Mouse (Mus musculus) limb, embryonic 14.5 days (tissue): Measurements from ENCODE around the gene Adamts3. TPM values are rescaled to one million over a fixed set of nuclear protein-coding genes. Genes with fewer than 3 reads are reported as not detected.

ENCODE experiments used
- ATAC-seq: fragments of 200-750 bp; cut with Nextera tagmentation; 2 replicates; pipeline ENCODE4 v1.8.0; 2017; ENCODE audit warnings: low read depth, moderate number of reproducible peaks, moderate TSS enrichment; ENCODE audit not compliant: low FRiP score
- DNase-seq: peaks from one replicate; pipeline ENCODE4 v3.0.0-alpha.2; 2015; ENCODE audit warnings: low spot score
- H3K27ac ChIP-seq: fragments of 300-500 bp; sonication (generic); replicated peaks from 2 replicates; pipeline ENCODE4 v1.5.1; 2014; ENCODE audit warnings: low read depth, mild to moderate bottlenecking, low read length, moderate library complexity, mixed read lengths
- H3K27me3 ChIP-seq: fragments of 300-500 bp; sonication (generic); 2 replicates; pipeline ENCODE4 v1.6.1; 2014; ENCODE audit warnings: low read length, mixed read lengths; ENCODE audit not compliant: control insufficient read depth, insufficient read depth
- H3K36me3 ChIP-seq: fragments of 300-500 bp; sonication (generic); 2 replicates; pipeline ENCODE4 v1.6.1; 2014; ENCODE audit warnings: mild to moderate bottlenecking, low read length, moderate library complexity, mixed read lengths; ENCODE audit not compliant: control insufficient read depth, insufficient read depth
- H3K4me1 ChIP-seq: fragments of 300-500 bp; sonication (generic); 2 replicates; pipeline ENCODE4 v1.6.1; 2014; ENCODE audit warnings: antibody characterized with exemption, low read length, mixed read lengths; ENCODE audit not compliant: control insufficient read depth, insufficient read depth
- H3K4me2 ChIP-seq: fragments of 300-500 bp; sonication (generic); replicated peaks from 2 replicates; pipeline ENCODE4 v1.6.1; 2014; ENCODE audit warnings: low read depth, mild to moderate bottlenecking, low read length, moderate library complexity; ENCODE audit not compliant: severe bottlenecking
- H3K4me3 ChIP-seq: fragments of 300-500 bp; sonication (generic); replicated peaks from 2 replicates; pipeline ENCODE4 v1.5.1; 2014; ENCODE audit warnings: low read length
- H3K9ac ChIP-seq: fragments of 300-500 bp; sonication (generic); 2 replicates; pipeline ENCODE4 v1.6.1; 2014; ENCODE audit warnings: mild to moderate bottlenecking, low read depth, low read length, moderate library complexity; ENCODE audit not compliant: severe bottlenecking
- H3K9me3 ChIP-seq: fragments of 300-500 bp; sonication (generic); 2 replicates; pipeline ENCODE4 v1.6.1; 2016; ENCODE audit warnings: low read length; ENCODE audit not compliant: control insufficient read depth
- POLR2A ChIP-seq: fragments of 200-500 bp; IDR thresholded peaks from 2 replicates; pipeline ENCODE4 v1.8.0; 2012; ENCODE audit warnings: inconsistent platforms, mild to moderate bottlenecking, moderate library complexity, borderline replicate concordance; ENCODE audit not compliant: insufficient read depth, insufficient read length; ENCODE audit errors: extremely low read depth
- WGBS: fragments of 180-500 bp; shearing (Covaris S2); extraction: QIAGEN DNeasy Blood & Tissue Kit; methylation state at CpG from one replicate; pipeline ENCODE4 v1.1.7; 2014; 5-methylcytosine and 5-hydroxymethylcytosine counted together
- polyA plus RNA-seq, 2 experiments: library from polyadenylated mRNA; depleted of rRNA in 1 of 2; stranded (reverse) in 1 of 2; unstranded in 1 of 2; fragments of >200 nt; fragmentation: Nextera tagmentation in 1 of 2; extraction: Ambion mirVana in 1 of 2; gene quantifications; 2 replicates each; pipeline versions ENCODE4 v1.2.1 to v1.2.3; 2012 to 2014

Adamts3 gene
- polyA plus RNA-seq, 2 experiments = 9.5 to 13.0 TPM

- WGBS = 84% methylated on average over 5 of the region's 5 CpGs
- ATAC-seq (no peak), DNase-seq (no peak)
These were observed 98.5 kb downstream of the Adamts3 start for GRCm38 (mm10) chr5:89784635-89785034.

GRCm38 (mm10) chr5:89779823-89780222 lies 103.3 kb downstream of the Adamts3 start:
- no peak overlapping the region for H3K9ac ChIP-seq
- no peaks in the 10 kb centered on the region for H3K36me3 ChIP-seq
- H3K27ac ChIP-seq = no peak overlapping the region
- WGBS = 77% methylated on average over 2 of the region's 2 CpGs
- H3K9me3 ChIP-seq = no peaks in the 10 kb centered on the region
- DNase-seq (no peak), ATAC-seq (no peak)
- no peaks in the 10 kb centered on the region for H3K4me1 ChIP-seq
- no peak overlapping the region for H3K4me2 ChIP-seq
- TF ChIP-seq POLR2A = no peak
- H3K4me3 ChIP-seq = no peak overlapping the region
- H3K27me3 ChIP-seq = no peaks in the 10 kb centered on the region

More at GRCm38 (mm10) chr5:89784635-89785034, 98.5 kb downstream of the Adamts3 start:
- Histone ChIP-seq H3K4me2 (no peak overlapping the region), H3K27ac (no peak overlapping the region), H3K9me3 (no peaks in the 10 kb centered on the region), H3K4me3 (no peak overlapping the region), H3K36me3 (no peaks in the 10 kb centered on the region), H3K27me3 (no peaks in the 10 kb centered on the region), H3K9ac (no peak overlapping the region), H3K4me1 (no peaks in the 10 kb centered on the region)
- no peak for TF ChIP-seq POLR2A

- no peak for DNase-seq
- WGBS = 48% methylated on average over 2 of the region's 2 CpGs
- no peak for TF ChIP-seq POLR2A
- no peaks in the 10 kb centered on the region for H3K9me3 ChIP-seq
- no peak overlapping the region for H3K4me3 ChIP-seq
- no peaks in the 10 kb centered on the region for H3K36me3 ChIP-seq
- H3K4me2 ChIP-seq = no peak overlapping the region
- H3K27ac ChIP-seq = no peak overlapping the region
- no peak for ATAC-seq
- no peak overlapping the region for H3K9ac ChIP-seq
- no peaks in the 10 kb centered on the region for H3K4me1 ChIP-seq
- H3K27me3 ChIP-seq = no peaks in the 10 kb centered on the region
These were observed 104.5 kb downstream of the Adamts3 start for GRCm38 (mm10) chr5:89778610-89779009.

GRCm38 (mm10) chr5:89777411-89777810 lies 105.7 kb downstream of the Adamts3 start:
- H3K9me3 ChIP-seq = no peaks in the 10 kb centered on the region
- no peaks in the 10 kb centered on the region for H3K4me1 ChIP-seq
- no peak overlapping the region for H3K9ac ChIP-seq
- no peak for TF ChIP-seq POLR2A
- no peak overlapping the region for H3K4me3 ChIP-seq
- H3K27me3 ChIP-seq = no peaks in the 10 kb centered on the region
- H3K27ac ChIP-seq = no peak overlapping the region
- WGBS = 77% methylated on average over 4 of the region's 4 CpGs
- no peaks in the 10 kb centered on the region for H3K36me3 ChIP-seq
- no peak overlapping the region for H3K4me2 ChIP-seq
- DNase-seq (no peak), ATAC-seq (no peak)

GRCm38 (mm10) chr5:89770655-89771355 lies 112.3 kb downstream of the Adamts3 start:
- no peaks in the 10 kb centered on the region for H3K27me3 ChIP-seq
- TF ChIP-seq POLR2A = no peak
- no peaks in the 10 kb centered on the region for H3K9me3 ChIP-seq
- H3K36me3 ChIP-seq = no peaks in the 10 kb centered on the region
- DNase-seq (no peak), ATAC-seq (no peak)
- no peak overlapping the region for H3K9ac ChIP-seq
- H3K4me2 ChIP-seq = no peak overlapping the region
- H3K4me1 ChIP-seq = no peaks in the 10 kb centered on the region
- H3K27ac ChIP-seq = no peak overlapping the region
- 65% methylated on average over 4 of the region's 4 CpGs for WGBS
- no peak overlapping the region for H3K4me3 ChIP-seq
